Mouse (Mus musculus): ENCODE results near the gene Scarb1.
A peak's percentile ranks its signal among the peaks of the same experiment; 100 is the strongest.

DNA sequence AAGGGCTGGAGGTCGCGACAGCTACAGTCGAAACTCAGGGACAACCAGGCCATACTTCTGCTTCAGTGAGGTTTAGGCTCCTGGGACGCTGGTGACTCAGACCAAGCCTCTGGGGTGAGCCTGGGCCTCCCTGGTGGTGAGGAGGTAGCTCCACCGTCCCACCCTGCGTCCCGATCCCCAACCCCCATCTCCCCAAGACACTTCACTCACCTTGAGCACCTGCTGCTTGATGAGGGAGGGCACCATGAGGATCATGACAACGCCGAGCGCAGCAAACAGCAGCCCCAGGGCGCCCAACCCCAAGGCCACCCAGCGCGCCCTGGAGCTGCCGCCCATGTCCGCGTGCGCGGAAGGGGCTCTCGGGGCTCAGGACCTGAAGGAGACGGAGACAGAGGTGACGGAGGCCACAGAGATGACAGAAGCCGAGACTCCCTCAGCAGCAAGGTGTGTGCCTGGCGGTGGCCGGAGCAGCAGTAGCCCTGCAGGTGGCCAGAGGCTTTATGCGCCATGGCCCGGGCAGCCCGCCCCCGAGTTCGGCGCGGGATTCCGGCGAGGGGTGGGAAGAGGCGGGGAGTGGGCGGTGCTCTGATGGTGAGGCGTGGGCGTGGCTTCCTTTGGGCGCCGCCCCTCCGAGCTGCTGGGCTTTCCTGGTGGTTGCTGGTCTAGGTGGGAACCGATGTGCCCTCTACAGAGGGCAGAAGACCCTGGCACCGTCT is at the start of gene Scarb1:
- TF ChIP-seq POLR2A (IDR thresholded peaks at IDR 0.05; ENCODE audit: low read depth, low read length) (peak; percentile 61), CTCF (IDR thresholded peaks at IDR 0.05; ENCODE audit: extremely low read depth, insufficient read depth, insufficient read length, insufficient replicate concordance) (no peak)

Measured in spleen, adult 2 months (tissue).